Mouse (Mus musculus) macrophage (primary cell): ENCODE results near the gene Crygn. TPM values are rescaled to one million over a fixed set of nuclear protein-coding genes. Genes with fewer than 3 reads are reported as not detected.

ENCODE experiments used
- H3K27ac ChIP-seq: fragments of 350-480 bp; formaldehyde crosslinking; 2 replicates; pipeline ENCODE4 v1.9.0; 2021
- H3K36me3 ChIP-seq: fragments of 350-480 bp; formaldehyde crosslinking; 2 replicates; pipeline ENCODE4 v1.9.0; 2021; ENCODE audit errors: inconsistent target
- H3K4me3 ChIP-seq: fragments of 350-480 bp; formaldehyde crosslinking; 2 replicates; pipeline ENCODE4 v1.9.0; 2021; ENCODE audit errors: inconsistent target
- H3K79me2 ChIP-seq: fragments of 350-480 bp; formaldehyde crosslinking; 2 replicates; pipeline ENCODE4 v1.9.0; 2021; ENCODE audit errors: inconsistent target
- WGBS: methylation state at CpG from one replicate; pipeline ENCODE4 v1.1.7; 2026; ENCODE audit warnings: inconsistent platforms; ENCODE audit not compliant: missing documents; 5-methylcytosine and 5-hydroxymethylcytosine counted together
- polyA plus RNA-seq: library from polyadenylated mRNA; stranded (reverse); fragments of 250-400 nt; gene quantifications from 3 replicates; pipeline ENCODE4 v1.2.4, GENCODE M21; 2018; ENCODE audit warnings: inconsistent platforms

Crygn gene
- polyA plus RNA-seq, 1 experiment from 2014 or later: not detected

DNA sequence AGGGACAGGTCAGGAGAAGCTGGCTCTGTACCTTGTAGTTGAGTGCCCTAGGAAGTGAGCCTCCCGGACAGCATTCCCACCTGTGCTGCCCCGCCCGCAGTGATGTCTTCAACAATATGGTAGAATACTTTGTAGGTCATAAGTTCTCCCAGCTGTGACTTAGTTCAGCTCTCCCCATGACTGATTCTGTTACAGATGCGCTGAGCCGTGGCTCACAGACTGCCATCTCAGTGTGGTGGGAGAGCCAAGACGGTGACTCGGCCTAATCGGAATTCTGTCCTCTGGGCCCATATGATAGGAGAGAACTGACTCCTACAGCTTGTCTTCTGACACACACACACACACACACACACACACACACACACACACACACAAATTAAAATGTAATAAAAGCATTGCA lies 53.2 kb downstream of the Crygn start:
- no peak overlapping the region for H3K4me3 ChIP-seq
- WGBS: 100% methylated on average over 8 of the region's 8 CpGs
- H3K36me3 ChIP-seq: peaks cover 96% of the 10 kb centered on the region
- no peaks in the 10 kb centered on the region for H3K79me2 ChIP-seq
- no peak overlapping the region for H3K27ac ChIP-seq

DNA sequence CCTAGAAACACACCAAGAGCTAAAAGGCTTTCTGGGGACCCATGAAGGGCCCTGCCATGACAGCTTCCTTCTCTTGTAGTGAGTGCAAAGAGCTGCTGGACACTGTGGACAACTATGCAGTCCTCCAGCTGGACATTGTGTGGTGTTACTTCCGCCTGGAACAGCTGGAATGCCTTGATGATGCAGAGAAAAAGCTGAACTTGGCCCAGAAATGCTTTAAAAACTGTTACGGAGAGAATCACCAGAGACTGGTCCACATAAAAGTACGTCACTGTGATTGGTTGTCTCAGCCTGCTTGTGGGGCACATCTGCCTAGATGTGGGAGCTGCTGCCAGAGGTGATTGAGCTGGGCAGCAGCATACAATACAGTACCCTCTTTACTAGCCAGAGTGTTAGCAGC lies 56.5 kb downstream of the Crygn start:
- WGBS: 94% methylated on average over 3 of the region's 3 CpGs
- H3K27ac ChIP-seq: no peak overlapping the region
- no peaks in the 10 kb centered on the region for H3K79me2 ChIP-seq
- no peak overlapping the region for H3K4me3 ChIP-seq
- peaks cover 96% of the 10 kb centered on the region for H3K36me3 ChIP-seq

Other genes starting within 250 kb of the Crygn start
- gene Gbx1, start 230.8 kb downstream of the Crygn start, polyA plus RNA-seq: not detected in 3 replicates
- 0.09 to 0.61 TPM (median 0.28 TPM) in 3 replicates for gene Asb10, start 217.0 kb downstream of the Crygn start, polyA plus RNA-seq
- gene 4931409K22Rik, start 201.2 kb downstream of the Crygn start, polyA plus RNA-seq: not detected in 3 replicates
- gene Abcf2, start 180.5 kb downstream of the Crygn start, polyA plus RNA-seq: 38.9 to 54.7 TPM (median 41.4 TPM) in 3 replicates
- 11.4 to 35.1 TPM (median 34.5 TPM) in 3 replicates for gene Chpf2, start 171.3 kb downstream of the Crygn start, polyA plus RNA-seq
- gene Smarcd3, start 133.6 kb downstream of the Crygn start, polyA plus RNA-seq: 0.03 to 0.18 TPM in 2 of 3 replicates, not detected in the other
- 57.4 to 97.0 TPM (median 76.5 TPM) in 3 replicates for gene Nub1, start 72.5 kb downstream of the Crygn start, polyA plus RNA-seq
- gene Wdr86, start 27.3 kb downstream of the Crygn start, polyA plus RNA-seq: not detected in 3 replicates
- gene Rheb, start 84.6 kb upstream of the Crygn start, polyA plus RNA-seq: 59.7 to 110 TPM (median 61.4 TPM) in 3 replicates